Mouse (Mus musculus) adrenal gland (tissue): ENCODE measurements at regions not wholly inside any gene's neighbourhood (a gene's known extent, or its start where the extent isn't known, plus 50 kb on each side); places are given as distances from the start of the nearest gene placed in this dataset.

Experiments
- intact Hi-C: fragments of 180-260 bp; cut with DNase I; formaldehyde crosslinking; loops from one replicate; pipeline ENCODE4 v1.15.1; 2025

GRCm38 (mm10) chr7:51281470-51281869, 229.4 kb upstream of the Ano5 start:
- intact Hi-C loops: no loop called here

GRCm38 (mm10) chr7:51300238-51300637, 210.6 kb upstream of the Ano5 start:
- intact Hi-C loops: no loop called here

GRCm38 (mm10) chr7:51307757-51308156, 203.1 kb upstream of the Ano5 start:
- intact Hi-C loops: no loop called here

- intact Hi-C loops: no loop called here
Observed at GRCm38 (mm10) chr7:51310191-51310590, 200.6 kb upstream of the Ano5 start.

GRCm38 (mm10) chr7:51339841-51340540, 170.8 kb upstream of the Ano5 start:
- intact Hi-C loops: no loop called here

- intact Hi-C loops: no loop called here
Observed at GRCm38 (mm10) chr7:51347521-51347920, 163.3 kb upstream of the Ano5 start.

GRCm38 (mm10) chr7:51360134-51360533, 150.7 kb upstream of the Ano5 start:
- intact Hi-C loops: no loop called here

- intact Hi-C loops: no loop called here
Observed at GRCm38 (mm10) chr7:51377584-51377983, 133.2 kb upstream of the Ano5 start.
